Mouse (Mus musculus) liver (tissue): ENCODE results near the gene Klhdc7b.
"Not testable (repeated sequence)": the region's sequence is repeated elsewhere in the genome, so short reads cannot be mapped to it uniquely, and the experiment has no call there.

Experiments used
- DNase-seq: peaks from one replicate; pipeline ENCODE4 v3.0.0-alpha.2; 2020; ENCODE audit warnings: mixed read lengths

Klhdc7b gene

DNA sequence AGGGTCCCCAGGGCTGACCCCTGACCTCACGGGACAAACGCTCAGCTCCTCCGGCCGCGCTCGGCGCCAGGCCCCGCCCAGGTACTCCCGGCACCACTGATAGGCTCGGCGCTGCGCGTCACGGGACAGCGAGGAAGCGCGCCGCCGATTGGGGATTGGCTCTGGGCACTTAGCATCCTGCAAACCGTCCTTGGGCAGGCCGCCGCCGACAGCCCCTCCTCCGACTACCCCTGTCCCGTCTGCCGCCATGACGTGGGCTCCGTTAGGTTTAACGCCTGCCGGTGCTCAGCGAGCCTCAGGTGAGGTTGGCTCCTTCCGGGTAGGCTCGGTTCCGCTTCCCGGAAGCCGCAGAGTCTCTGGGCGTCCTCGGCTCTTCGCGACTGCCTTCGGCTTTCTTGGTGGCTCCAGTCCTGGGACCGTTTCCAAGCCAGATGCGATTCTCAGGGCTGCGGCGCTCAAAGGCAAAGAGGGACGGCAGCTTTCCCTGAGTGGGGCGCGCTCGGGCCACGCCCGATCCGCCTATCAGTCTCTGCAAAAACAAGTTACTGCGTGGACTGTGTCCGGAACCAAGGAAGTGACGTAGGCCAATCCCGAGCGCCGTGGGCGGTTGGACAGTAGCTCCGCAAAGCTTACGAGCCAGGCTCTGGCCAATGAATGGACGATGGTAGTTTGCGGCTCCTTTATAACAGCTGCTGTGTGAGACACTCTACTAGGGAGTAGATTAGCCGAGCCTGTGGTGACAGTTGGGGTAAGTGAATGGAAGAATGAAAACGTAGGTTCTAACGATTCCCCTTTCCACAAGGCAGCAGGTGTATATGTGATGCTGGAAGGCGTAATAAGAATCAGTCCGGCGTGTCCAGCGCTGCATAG lies 44.9 kb downstream of the Klhdc7b start, which contains the start of the genes C730034F03Rik, Gm44502 and Chkb:
Gene C730034F03Rik (plus strand): TSS at position 238 of the 870 bp plus-strand sequence.
Gene Gm44502 (minus strand): TSS at position 345 of the 870 bp plus-strand sequence.
Gene Chkb (minus strand): TSS at position 557 of the 870 bp plus-strand sequence.
- DNase-seq = peak; percentile 94

GRCm38 (mm10) chr15:89430341-89430740 lies 45.6 kb downstream of the Klhdc7b start:
- DNase-seq = no peak

- DNase-seq = not testable (repeated sequence)
Observed at GRCm38 (mm10) chr15:89430771-89431170, 46.1 kb downstream of the Klhdc7b start.

GRCm38 (mm10) chr15:89431271-89431670 lies 46.6 kb downstream of the Klhdc7b start:
- no peak for DNase-seq

DNA sequence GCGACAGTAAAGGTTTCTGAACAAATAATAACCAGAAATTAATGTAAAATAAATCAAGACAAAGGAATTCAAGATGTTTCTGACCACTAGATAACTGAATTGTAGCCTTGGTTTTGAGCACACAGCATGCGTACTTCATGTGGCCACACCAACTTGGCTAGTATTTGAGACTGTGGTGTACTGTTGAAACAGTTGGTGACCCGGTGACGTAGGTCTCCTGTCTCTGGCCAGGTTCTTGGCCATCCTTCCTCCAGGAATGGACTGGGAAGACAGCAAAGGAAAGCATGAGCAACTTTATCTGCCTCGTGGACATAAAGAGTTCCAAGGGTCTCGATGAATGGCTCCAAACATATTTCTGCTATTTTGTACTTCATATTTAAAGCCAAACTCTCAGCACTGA lies 47.1 kb downstream of the Klhdc7b start:
- DNase-seq = no peak

DNA sequence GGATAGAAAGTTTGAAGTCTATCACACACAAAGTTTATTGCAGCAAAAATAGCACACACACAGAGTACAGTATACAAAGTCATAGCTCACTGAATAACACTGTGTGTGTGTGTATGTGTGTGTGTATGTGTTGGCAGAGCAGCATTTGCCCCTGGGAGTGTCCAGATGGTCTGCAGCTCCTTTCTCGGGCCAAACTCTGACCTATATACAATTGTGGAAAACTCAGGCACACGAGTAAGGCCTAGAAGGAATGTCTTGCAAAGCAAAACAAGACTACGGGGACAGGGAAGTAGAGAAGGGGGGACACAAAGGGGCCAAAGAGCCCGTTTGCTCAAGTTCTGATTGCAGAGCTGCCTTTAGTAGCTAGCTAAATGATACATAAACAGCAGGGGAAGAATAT lies 48.2 kb downstream of the Klhdc7b start:
- DNase-seq = no peak

- no peak for DNase-seq
Observed at GRCm38 (mm10) chr15:89434136-89434535, 49.4 kb downstream of the Klhdc7b start.

DNA sequence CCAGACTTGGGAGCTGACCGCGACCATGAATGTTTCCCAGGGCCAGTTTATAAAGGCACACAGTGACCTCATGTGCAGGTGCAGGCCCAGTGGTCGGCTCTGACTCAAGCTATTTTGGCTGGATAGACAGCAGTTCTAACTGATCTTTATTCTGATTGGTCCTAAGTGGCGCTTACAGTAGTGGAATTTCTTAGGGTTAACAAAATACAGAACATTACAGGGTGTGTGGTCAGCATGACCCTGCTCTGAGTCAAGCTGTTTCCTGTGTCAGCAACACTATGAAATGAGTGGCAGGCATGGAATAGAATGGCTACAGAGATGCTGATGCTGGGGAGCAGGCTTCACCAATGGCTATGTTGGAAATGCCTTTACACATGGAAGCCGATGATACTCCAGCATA lies 51.2 kb downstream of the Klhdc7b start:
- DNase-seq = no peak
